Mouse (Mus musculus): Measurements from ENCODE around the gene Kazn. TPM values are rescaled to one million over a fixed set of nuclear protein-coding genes. Genes with fewer than 3 reads are reported as not detected.
A peak's percentile ranks its signal among the peaks of the same experiment; 100 is the strongest.

Gene Kazn
- polyA plus RNA-seq, 1 experiment from 2014 or later = 12.9 TPM

DNA sequence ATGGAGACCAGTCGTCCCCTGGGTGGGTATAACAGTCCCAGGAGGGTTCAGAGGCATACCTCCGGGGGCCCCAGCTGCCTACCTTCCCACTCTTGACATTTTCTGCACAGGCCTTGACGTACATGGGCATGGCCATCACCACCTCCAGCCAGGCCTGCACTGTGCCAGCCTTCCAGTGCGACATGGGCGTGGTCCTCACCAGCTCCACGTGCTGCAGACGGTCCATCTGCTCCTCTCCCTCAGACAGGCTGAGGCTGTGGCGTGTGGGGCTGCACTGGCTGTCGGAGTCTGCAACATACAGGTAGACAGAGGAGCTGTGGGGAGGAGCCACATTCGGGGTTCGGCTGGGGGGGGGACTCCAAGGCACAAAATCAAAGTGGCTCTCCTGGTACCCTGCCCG is 121.2 kb downstream of the Kazn start:
- ATAC-seq (ENCODE audit: low FRiP score, low TSS enrichment) = no peak
- no peaks in the 10 kb centered on the region for H3K36me3 ChIP-seq (ENCODE audit: control insufficient read depth, insufficient read depth, low read length)
- no peak overlapping the region for H3K4me3 ChIP-seq (ENCODE audit: low read length)
- H3K9me3 ChIP-seq (ENCODE audit: control insufficient read depth, low read length) = no peaks in the 10 kb centered on the region
- H3K4me2 ChIP-seq (replicated peaks; ENCODE audit: low read depth, low read length) = no peak overlapping the region
- H3K27me3 ChIP-seq (ENCODE audit: control insufficient read depth, insufficient read depth, low read length) = no peaks in the 10 kb centered on the region
- no peak overlapping the region for H3K9ac ChIP-seq (ENCODE audit: low read depth, low read length)
- H3K4me1 ChIP-seq (ENCODE audit: control insufficient read depth, insufficient read depth, low read length) = no peaks in the 10 kb centered on the region; the same call in 1 of the 2 replicates
- WGBS = 83% methylated on average over 12 of the region's 12 CpGs
- no peak overlapping the region for H3K27ac ChIP-seq (ENCODE audit: low read depth, low read length)

DNA sequence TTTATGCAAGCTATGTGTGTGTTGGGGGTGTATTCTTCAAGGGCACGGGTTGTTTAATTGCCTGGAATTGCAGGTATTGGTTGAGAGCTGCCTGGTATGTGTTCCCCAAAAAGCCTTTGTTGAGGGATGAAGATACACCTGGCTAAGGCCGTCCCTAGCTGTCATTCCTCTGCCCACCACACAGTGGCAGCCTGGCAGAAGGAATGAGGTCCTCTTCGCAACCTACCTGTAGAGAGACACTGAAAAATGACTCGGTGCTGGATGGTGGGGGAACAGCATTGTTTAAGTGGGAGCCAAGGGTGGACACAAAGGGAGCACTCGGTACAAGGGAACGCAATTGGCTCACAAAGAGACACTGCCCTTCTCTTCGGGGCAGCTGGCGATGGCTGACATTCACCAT is 125.9 kb downstream of the Kazn start:
- peak; percentile 37; the same call in 1 of the 2 replicates for ATAC-seq (ENCODE audit: low FRiP score, low TSS enrichment)
- no peak overlapping the region for H3K4me2 ChIP-seq (replicated peaks; ENCODE audit: low read depth, low read length)
- no peaks in the 10 kb centered on the region for H3K4me1 ChIP-seq (ENCODE audit: control insufficient read depth, insufficient read depth, low read length)
- 36% methylated on average over 8 of the region's 8 CpGs for WGBS
- no peak overlapping the region for H3K9ac ChIP-seq (ENCODE audit: low read depth, low read length)
- H3K36me3 ChIP-seq (ENCODE audit: control insufficient read depth, insufficient read depth, low read length) = no peaks in the 10 kb centered on the region
- H3K27me3 ChIP-seq (ENCODE audit: control insufficient read depth, insufficient read depth, low read length) = no peaks in the 10 kb centered on the region
- H3K27ac ChIP-seq (ENCODE audit: low read depth, low read length) = no peak overlapping the region
- H3K9me3 ChIP-seq (ENCODE audit: control insufficient read depth, low read length) = no peaks in the 10 kb centered on the region
- H3K4me3 ChIP-seq (ENCODE audit: low read length) = no peak overlapping the region

DNA sequence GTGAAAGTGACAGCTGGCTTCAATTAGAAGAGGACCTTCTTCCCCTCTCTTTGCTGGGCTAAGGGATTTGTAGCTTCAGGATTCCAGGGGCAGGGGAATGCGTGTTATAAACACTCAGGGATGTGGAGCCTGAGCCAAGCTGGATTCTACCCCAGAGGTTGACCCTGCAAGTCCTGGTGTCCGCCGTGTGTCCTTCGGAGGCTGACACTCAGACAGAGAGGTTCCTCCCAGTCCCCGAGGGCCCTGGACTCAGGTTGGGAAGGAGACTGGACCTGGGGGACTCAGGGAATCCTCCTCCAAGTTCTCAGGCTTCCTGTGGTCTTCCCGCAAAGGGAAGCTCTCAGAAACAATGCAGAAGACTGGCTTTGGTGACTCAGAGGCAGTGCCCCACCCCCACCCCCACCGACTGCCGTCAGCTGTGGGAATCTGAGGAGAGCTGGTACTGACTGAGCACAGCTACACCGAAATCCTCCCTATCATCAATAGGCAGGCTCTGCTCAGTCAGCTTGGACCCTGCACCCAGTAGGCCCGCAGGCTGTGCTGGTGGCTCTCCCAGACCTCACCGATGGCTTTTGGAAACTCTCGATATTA is 136.0 kb downstream of the Kazn start:
- H3K4me3 ChIP-seq (ENCODE audit: low read length) = no peak overlapping the region
- H3K27me3 ChIP-seq (ENCODE audit: control insufficient read depth, insufficient read depth, low read length) = no peaks in the 10 kb centered on the region
- H3K36me3 ChIP-seq (ENCODE audit: control insufficient read depth, insufficient read depth, low read length) = no peaks in the 10 kb centered on the region
- no peaks in the 10 kb centered on the region for H3K9me3 ChIP-seq (ENCODE audit: control insufficient read depth, low read length)
- H3K4me2 ChIP-seq (replicated peaks; ENCODE audit: low read depth, low read length) = no peak overlapping the region
- no peak overlapping the region for H3K9ac ChIP-seq (ENCODE audit: low read depth, low read length)
- H3K27ac ChIP-seq (ENCODE audit: low read depth, low read length) = no peak overlapping the region
- H3K4me1 ChIP-seq (ENCODE audit: control insufficient read depth, insufficient read depth, low read length) = peaks cover 4% of the 10 kb centered on the region; the same call in 1 of the 2 replicates
- 50% methylated on average over 12 of the region's 12 CpGs for WGBS
- ATAC-seq (ENCODE audit: low FRiP score, low TSS enrichment) = no peak

DNA sequence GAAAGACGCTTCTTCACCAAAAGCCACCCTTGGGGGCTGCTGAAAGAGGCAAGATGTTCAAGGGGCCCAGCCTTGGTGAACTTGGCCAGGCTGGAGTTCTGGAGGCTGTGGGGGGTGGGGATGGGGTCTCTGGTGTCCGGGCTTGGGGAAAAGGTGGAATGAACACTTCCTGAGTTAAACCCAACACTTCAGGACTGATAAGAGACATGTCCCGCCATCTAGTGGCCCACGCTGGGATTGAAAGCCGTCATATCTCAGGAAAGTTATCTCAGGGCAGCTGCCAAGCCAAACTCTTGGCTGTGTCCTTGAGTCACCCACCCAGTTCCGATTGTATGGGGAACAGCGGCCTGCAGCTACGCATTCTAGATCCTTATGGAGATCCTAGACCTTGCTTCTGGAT is 140.9 kb downstream of the Kazn start:
- 19% methylated on average over 8 of the region's 8 CpGs for WGBS
- Histone ChIP-seq H3K27me3 (ENCODE audit: control insufficient read depth, insufficient read depth, low read length) (no peaks in the 10 kb centered on the region), H3K4me1 (ENCODE audit: control insufficient read depth, insufficient read depth, low read length) (peaks cover 15% of the 10 kb centered on the region), H3K9me3 (ENCODE audit: control insufficient read depth, low read length) (no peaks in the 10 kb centered on the region), H3K4me3 (ENCODE audit: low read length) (no peak overlapping the region), H3K4me2 (replicated peaks; ENCODE audit: low read depth, low read length) (peak overlapping the region; percentile 21), H3K27ac (ENCODE audit: low read depth, low read length) (0 out of 2 replicates have a peak overlapping the region, but pooled peaks have one; percentile 42), H3K9ac (ENCODE audit: low read depth, low read length) (no peak overlapping the region), H3K36me3 (ENCODE audit: control insufficient read depth, insufficient read depth, low read length) (no peaks in the 10 kb centered on the region)
- peak; percentile 44; the same call in 1 of the 2 replicates for ATAC-seq (ENCODE audit: low FRiP score, low TSS enrichment)

DNA sequence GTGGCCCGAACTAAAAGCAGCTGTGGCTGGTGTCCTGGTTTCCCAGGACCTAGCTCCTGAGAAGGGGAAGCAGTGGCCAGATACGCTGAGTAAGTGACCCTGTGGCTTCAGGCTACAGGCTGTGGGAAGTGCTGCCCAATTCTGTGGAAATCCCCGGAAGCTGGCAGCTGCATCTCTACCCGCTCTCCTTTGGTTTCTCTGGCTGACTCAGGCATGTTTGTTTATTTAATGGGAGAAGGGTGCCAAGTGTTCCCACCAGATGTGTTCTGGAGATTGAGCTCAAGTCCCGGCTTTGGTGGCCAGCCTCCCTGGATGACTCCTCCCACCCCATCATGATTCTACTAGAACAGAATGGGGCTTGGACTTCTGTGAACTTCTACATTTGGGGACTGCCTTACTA is 141.3 kb downstream of the Kazn start:
- peak; percentile 30; the same call in 1 of the 2 replicates for ATAC-seq (ENCODE audit: low FRiP score, low TSS enrichment)
- WGBS = 15% methylated on average over 5 of the region's 5 CpGs
- H3K36me3 ChIP-seq (ENCODE audit: control insufficient read depth, insufficient read depth, low read length) = no peaks in the 10 kb centered on the region
- 0 out of 2 replicates have a peak overlapping the region, but pooled peaks have one; percentile 42 for H3K27ac ChIP-seq (ENCODE audit: low read depth, low read length)
- H3K4me2 ChIP-seq (replicated peaks; ENCODE audit: low read depth, low read length) = peak overlapping the region; percentile 21
- H3K27me3 ChIP-seq (ENCODE audit: control insufficient read depth, insufficient read depth, low read length) = no peaks in the 10 kb centered on the region
- H3K4me3 ChIP-seq (ENCODE audit: low read length) = no peak overlapping the region
- peaks cover 14% of the 10 kb centered on the region for H3K4me1 ChIP-seq (ENCODE audit: control insufficient read depth, insufficient read depth, low read length)
- no peak overlapping the region for H3K9ac ChIP-seq (ENCODE audit: low read depth, low read length)
- H3K9me3 ChIP-seq (ENCODE audit: control insufficient read depth, low read length) = no peaks in the 10 kb centered on the region

DNA sequence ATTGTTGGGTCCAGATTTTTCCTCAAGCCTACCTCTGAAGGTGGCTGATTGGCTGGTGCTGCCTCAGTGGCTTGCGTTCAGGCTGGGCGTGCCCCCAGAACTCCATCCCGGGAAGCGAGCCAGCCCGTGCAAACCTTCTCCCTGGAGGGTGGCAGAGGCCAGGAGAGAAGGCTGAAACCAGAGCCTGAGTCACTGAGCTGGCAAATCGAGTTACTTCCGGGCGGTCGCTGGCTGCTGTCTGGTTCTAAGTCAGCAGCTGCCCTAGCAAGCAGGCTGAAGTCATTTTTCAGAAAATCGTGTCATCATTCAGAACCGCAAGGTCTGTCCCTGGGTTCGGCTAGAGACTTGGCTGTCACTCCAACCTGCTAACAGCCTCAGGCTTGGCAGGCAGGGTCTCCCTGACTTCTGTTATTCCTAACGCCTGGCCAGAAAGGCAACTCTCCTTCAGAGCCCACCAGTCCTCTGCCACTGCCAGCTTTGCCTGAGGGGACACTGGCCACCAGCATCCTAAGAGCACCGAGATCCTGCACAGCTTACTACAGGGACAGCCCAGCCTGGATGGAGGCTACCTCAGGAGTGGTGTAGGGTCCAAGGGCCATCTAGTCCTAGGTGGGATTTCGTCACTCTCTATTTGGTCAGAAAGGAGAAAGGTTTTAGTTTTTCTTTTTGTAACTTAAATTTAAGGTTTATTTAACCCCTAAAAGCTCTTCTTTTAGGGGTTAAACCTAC is 143.5 kb downstream of the Kazn start:
- no peak overlapping the region for H3K4me3 ChIP-seq (ENCODE audit: low read length)
- H3K9me3 ChIP-seq (ENCODE audit: control insufficient read depth, low read length) = no peaks in the 10 kb centered on the region
- no peak overlapping the region for H3K9ac ChIP-seq (ENCODE audit: low read depth, low read length)
- H3K27ac ChIP-seq (ENCODE audit: low read depth, low read length) = 0 out of 2 replicates have a peak overlapping the region, but pooled peaks have one; percentile 24
- no peaks in the 10 kb centered on the region for H3K36me3 ChIP-seq (ENCODE audit: control insufficient read depth, insufficient read depth, low read length)
- no peaks in the 10 kb centered on the region for H3K27me3 ChIP-seq (ENCODE audit: control insufficient read depth, insufficient read depth, low read length)
- no peak overlapping the region; the same call in 1 of the 2 replicates for H3K4me2 ChIP-seq (replicated peaks; ENCODE audit: low read depth, low read length)
- 38% methylated on average over 15 of the region's 15 CpGs for WGBS
- peak; percentile 39 for ATAC-seq (ENCODE audit: low FRiP score, low TSS enrichment)
- H3K4me1 ChIP-seq (ENCODE audit: control insufficient read depth, insufficient read depth, low read length) = peaks cover 14% of the 10 kb centered on the region

DNA sequence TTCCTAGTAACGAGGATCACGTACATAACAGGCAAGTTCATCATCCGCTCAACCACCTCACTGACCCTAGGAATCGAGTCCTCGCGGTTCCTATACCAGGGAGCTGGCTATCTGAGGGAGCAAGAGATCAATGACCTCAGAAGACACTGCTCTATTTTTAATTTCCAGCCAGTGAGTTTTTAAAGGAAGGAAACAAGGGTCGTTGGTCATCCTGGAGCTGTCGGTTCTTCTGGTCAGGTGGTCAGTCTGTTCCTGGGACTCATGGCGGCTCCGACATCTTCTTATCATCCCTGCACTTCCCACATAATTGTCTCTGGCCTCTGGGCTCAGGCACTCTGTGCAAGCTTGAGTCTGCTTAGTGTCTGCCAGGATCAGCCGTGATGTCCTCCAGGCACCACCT is 144.8 kb downstream of the Kazn start:
- Histone ChIP-seq H3K27me3 (ENCODE audit: control insufficient read depth, insufficient read depth, low read length) (no peaks in the 10 kb centered on the region), H3K9me3 (ENCODE audit: control insufficient read depth, low read length) (no peaks in the 10 kb centered on the region), H3K4me1 (ENCODE audit: control insufficient read depth, insufficient read depth, low read length) (peaks cover 14% of the 10 kb centered on the region), H3K4me3 (ENCODE audit: low read length) (no peak overlapping the region), H3K4me2 (replicated peaks; ENCODE audit: low read depth, low read length) (no peak overlapping the region), H3K27ac (ENCODE audit: low read depth, low read length) (no peak overlapping the region), H3K36me3 (ENCODE audit: control insufficient read depth, insufficient read depth, low read length) (no peaks in the 10 kb centered on the region), H3K9ac (ENCODE audit: low read depth, low read length) (no peak overlapping the region)
- no peak for ATAC-seq (ENCODE audit: low FRiP score, low TSS enrichment)
- 76% methylated on average over 11 of the region's 11 CpGs for WGBS

DNA sequence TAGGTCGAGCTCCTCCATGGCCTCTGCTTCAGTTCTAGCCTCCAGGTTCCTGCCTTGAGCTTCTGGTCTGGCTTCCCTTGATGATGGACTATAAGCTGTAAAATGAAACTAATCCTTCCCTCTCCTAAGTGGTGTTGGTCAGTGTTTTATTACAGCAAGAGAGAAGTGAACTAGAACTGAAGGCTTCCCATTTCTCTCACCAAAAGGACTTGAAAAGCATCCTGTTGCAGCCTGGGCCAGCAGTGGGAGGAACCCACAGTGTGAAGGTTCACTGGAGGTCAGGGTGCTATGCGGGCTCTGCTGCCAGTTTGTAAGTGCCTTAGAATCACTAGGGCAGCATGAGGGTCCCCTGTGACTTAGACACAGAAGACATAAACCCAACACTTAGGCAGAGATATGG is 148.1 kb downstream of the Kazn start:
- 39% methylated on average over 2 of the region's 2 CpGs for WGBS
- Histone ChIP-seq H3K9ac (ENCODE audit: low read depth, low read length) (no peak overlapping the region), H3K27me3 (ENCODE audit: control insufficient read depth, insufficient read depth, low read length) (no peaks in the 10 kb centered on the region), H3K4me1 (ENCODE audit: control insufficient read depth, insufficient read depth, low read length) (0 out of 2 replicates have a peak, but pooled peaks cover 4% of the 10 kb centered on the region), H3K4me3 (ENCODE audit: low read length) (no peak overlapping the region), H3K4me2 (replicated peaks; ENCODE audit: low read depth, low read length) (no peak overlapping the region), H3K9me3 (ENCODE audit: control insufficient read depth, low read length) (no peaks in the 10 kb centered on the region), H3K36me3 (ENCODE audit: control insufficient read depth, insufficient read depth, low read length) (no peaks in the 10 kb centered on the region), H3K27ac (ENCODE audit: low read depth, low read length) (no peak overlapping the region)
- 0 out of 2 replicates have a peak, but pooled peaks have one; percentile 13 for ATAC-seq (ENCODE audit: low FRiP score, low TSS enrichment)

DNA sequence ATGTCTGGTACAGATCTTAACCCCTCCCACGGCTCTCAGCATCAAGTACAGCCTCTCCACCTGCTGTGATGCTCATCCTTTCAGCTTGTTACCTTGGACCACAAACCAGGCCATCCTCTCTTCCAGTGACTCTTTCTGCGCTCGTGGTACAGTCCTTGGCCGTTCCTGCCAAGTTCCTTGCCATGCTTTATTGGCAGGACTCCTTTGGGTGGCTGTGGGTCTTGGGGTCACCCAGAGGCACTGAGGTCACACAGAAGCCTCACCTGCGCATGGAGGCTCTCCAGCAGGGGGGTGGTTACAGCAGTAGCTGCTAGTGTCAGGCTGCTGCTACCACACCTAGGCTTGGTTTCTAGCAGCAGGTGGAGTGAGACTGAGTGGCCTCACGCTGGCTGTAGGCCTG is 149.2 kb downstream of the Kazn start:
- Histone ChIP-seq H3K27me3 (ENCODE audit: control insufficient read depth, insufficient read depth, low read length) (no peaks in the 10 kb centered on the region), H3K27ac (ENCODE audit: low read depth, low read length) (no peak overlapping the region), H3K36me3 (ENCODE audit: control insufficient read depth, insufficient read depth, low read length) (no peaks in the 10 kb centered on the region), H3K9me3 (ENCODE audit: control insufficient read depth, low read length) (no peaks in the 10 kb centered on the region), H3K9ac (ENCODE audit: low read depth, low read length) (no peak overlapping the region), H3K4me2 (replicated peaks; ENCODE audit: low read depth, low read length) (no peak overlapping the region), H3K4me1 (ENCODE audit: control insufficient read depth, insufficient read depth, low read length) (0 out of 2 replicates have a peak, but pooled peaks cover 5% of the 10 kb centered on the region), H3K4me3 (ENCODE audit: low read length) (no peak overlapping the region)
- ATAC-seq (ENCODE audit: low FRiP score, low TSS enrichment) = no peak
- 80% methylated on average over 6 of the region's 6 CpGs for WGBS

All from kidney, embryonic 14.5 days (tissue).